Mouse (Mus musculus): Measurements from ENCODE around the gene Ppp1cb. TPM values are rescaled to one million over a fixed set of nuclear protein-coding genes. Genes with fewer than 3 reads are reported as not detected.

Gene Ppp1cb
- total and polyA plus RNA-seq, 3 experiments: 121 to 2,029 (median 268) TPM

DNA sequence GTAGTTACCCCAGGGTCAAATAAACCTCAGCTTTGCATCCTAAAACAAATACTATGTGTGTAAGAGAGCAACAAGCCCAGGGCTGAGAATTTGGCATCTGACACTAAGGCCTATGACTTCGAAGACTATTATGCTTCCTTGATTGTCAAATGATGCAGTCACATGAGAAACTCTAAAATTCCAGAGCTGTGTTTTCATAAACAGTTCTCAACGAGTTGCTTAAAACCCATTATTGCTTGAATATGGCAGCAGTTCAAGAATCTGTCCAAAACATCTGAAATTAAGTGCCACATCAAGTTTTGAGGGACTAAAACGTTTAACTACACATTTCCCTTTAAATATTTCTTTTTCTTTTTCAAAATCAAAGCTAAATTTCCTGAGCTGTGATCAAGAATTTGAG lies 50.1 kb downstream of the Ppp1cb start:
- Histone ChIP-seq H3K27ac (ENCODE audit: control insufficient read depth, low read depth, low read length) (no peak overlapping the region), H3K9me3 (replicated peaks; ENCODE audit: insufficient read depth, low read length) (no peaks in the 10 kb centered on the region), H3K9ac (ENCODE audit: control insufficient read depth, low read depth, low read length, poor library complexity, severe bottlenecking) (no peak overlapping the region), H3K79me2 (ENCODE audit: control insufficient read depth, insufficient read depth, low read length, poor library complexity) (no peaks in the 10 kb centered on the region), H3K27me3 (ENCODE audit: control insufficient read depth in 1 of 2, insufficient read depth in 2 of 2, low read length in 2 of 2) (no peaks in the 10 kb centered on the region), H3K4me3 (ENCODE audit: control insufficient read depth in 1 of 2, insufficient read depth in 1 of 2, low read depth in 2 of 2, low read length in 2 of 2) (no peak overlapping the region), H3K4me1 (ENCODE audit: control insufficient read depth in 1 of 2, insufficient read depth in 2 of 2, low read length in 2 of 2) (no peaks in the 10 kb centered on the region), H3K36me3 (ENCODE audit: control insufficient read depth in 1 of 2, insufficient read depth in 2 of 2, low read length in 2 of 2) (no peaks in the 10 kb centered on the region)
- DNase-seq (ENCODE audit: low read depth, low spot score): no peak
- TF ChIP-seq RCOR1 (IDR thresholded peaks at IDR 0.05; ENCODE audit: low read depth, low read length): no peak

DNA sequence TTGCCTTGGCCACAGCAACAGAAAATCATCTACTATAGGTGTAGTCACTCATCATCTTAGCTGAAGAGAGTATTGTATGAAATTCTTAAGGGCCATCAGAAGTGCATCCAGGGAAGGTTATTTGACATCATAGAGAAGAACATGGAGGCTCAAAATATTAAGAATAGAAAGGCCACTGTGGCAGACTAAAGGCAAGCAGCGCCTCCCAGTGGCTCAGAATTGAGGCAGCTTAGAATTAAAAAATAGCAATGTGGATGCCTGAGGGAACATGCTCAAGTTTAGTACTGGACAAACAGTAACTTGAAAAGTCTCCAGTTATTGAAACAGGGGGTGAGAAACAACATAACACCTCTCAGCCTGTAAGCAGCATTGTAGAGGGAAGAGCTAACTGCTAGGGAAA lies 61.7 kb downstream of the Ppp1cb start:
- peak; percentile 30 for DNase-seq (ENCODE audit: low read depth, low spot score)
- TF ChIP-seq CHD1 (IDR thresholded peaks at IDR 0.05; ENCODE audit: low read depth, low read length): no peak
- TF ChIP-seq RAD21 (IDR thresholded peaks at IDR 0.05; ENCODE audit: low read depth, low read length): peak; percentile 94
- no peak for TF ChIP-seq NELFE (IDR thresholded peaks at IDR 0.05; ENCODE audit: low read depth, low read length)
- no peak for TF ChIP-seq USF1 (IDR thresholded peaks at IDR 0.05; ENCODE audit: low read depth, low read length)
- TF ChIP-seq ETS1 (IDR thresholded peaks at IDR 0.05; ENCODE audit: low read depth, low read length): no peak
- no peak for TF ChIP-seq GATA1 (IDR thresholded peaks at IDR 0.05; ENCODE audit: low read depth, low read length)
- TF ChIP-seq SMC3 (IDR thresholded peaks at IDR 0.05; ENCODE audit: low read depth, low read length): peak; percentile 87
- no peak for TF ChIP-seq NRF1 (IDR thresholded peaks at IDR 0.05; ENCODE audit: insufficient read depth, low read depth, low read length, poor library complexity, severe bottlenecking)
- no peak for TF ChIP-seq E2F4 (IDR thresholded peaks at IDR 0.05; ENCODE audit: borderline replicate concordance, low read depth, low read length)
- TF ChIP-seq CTCF (IDR thresholded peaks at IDR 0.05 in 2 of 3, conservative IDR thresholded peaks at IDR 0.05 in 1 of 3; ENCODE audit: control insufficient read depth in 1 of 3, insufficient read depth in 1 of 3, low read depth in 2 of 3, low read length in 3 of 3, poor library complexity in 1 of 3, severe bottlenecking in 1 of 3): peak; percentile 69 to 95 (median 77)
- TF ChIP-seq MAFK (IDR thresholded peaks at IDR 0.05; ENCODE audit: borderline replicate concordance, low read depth, low read length): no peak
- no peak for TF ChIP-seq UBTF (IDR thresholded peaks at IDR 0.05; ENCODE audit: borderline replicate concordance, insufficient read depth, low read depth, low read length)
- TF ChIP-seq HCFC1 (IDR thresholded peaks at IDR 0.05; ENCODE audit: low read depth, low read length): no peak
- no peak for TF ChIP-seq POLR2A (IDR thresholded peaks at IDR 0.05; ENCODE audit: control insufficient read depth in 1 of 2, insufficient read depth in 1 of 2, low read depth in 1 of 2, low read length in 2 of 2, poor library complexity in 1 of 2)
- no peak for TF ChIP-seq USF2 (IDR thresholded peaks at IDR 0.05; ENCODE audit: borderline replicate concordance in 1 of 2, insufficient read depth in 1 of 2, low read depth in 1 of 2, low read length in 2 of 2)
- peak; percentile 86 for TF ChIP-seq ZC3H11A (IDR thresholded peaks at IDR 0.05; ENCODE audit: low read depth, low read length)

More for the DNA sequence above, 61.7 kb downstream of the Ppp1cb start:
- no peak overlapping the region for H3K27ac ChIP-seq (ENCODE audit: control insufficient read depth, low read depth, low read length)
- no peaks in the 10 kb centered on the region for H3K27me3 ChIP-seq (ENCODE audit: control insufficient read depth in 1 of 2, insufficient read depth in 2 of 2, low read length in 2 of 2)
- H3K9me3 ChIP-seq (replicated peaks; ENCODE audit: insufficient read depth, low read length): no peaks in the 10 kb centered on the region
- no peaks in the 10 kb centered on the region for H3K79me2 ChIP-seq (ENCODE audit: control insufficient read depth, insufficient read depth, low read length, poor library complexity)
- H3K9ac ChIP-seq (ENCODE audit: control insufficient read depth, low read depth, low read length, poor library complexity, severe bottlenecking): no peak overlapping the region
- H3K4me3 ChIP-seq (ENCODE audit: control insufficient read depth in 1 of 2, insufficient read depth in 1 of 2, low read depth in 2 of 2, low read length in 2 of 2): no peak overlapping the region
- H3K4me1 ChIP-seq (ENCODE audit: control insufficient read depth in 1 of 2, insufficient read depth in 2 of 2, low read length in 2 of 2): no peaks in the 10 kb centered on the region
- no peaks in the 10 kb centered on the region for H3K36me3 ChIP-seq (ENCODE audit: control insufficient read depth in 1 of 2, insufficient read depth in 2 of 2, low read length in 2 of 2)
